Mouse (Mus musculus) MEL (cell line): Measurements from ENCODE around the gene Orai1. TPM values are rescaled to one million over a fixed set of nuclear protein-coding genes. Genes with fewer than 3 reads are reported as not detected.
A peak's percentile ranks its signal among the peaks of the same experiment; 100 is the strongest.
"Not testable (repeated sequence)": the region's sequence is repeated elsewhere in the genome, so short reads cannot be mapped to it uniquely, and the experiment has no call there.

Experiments used
- DNase-seq: peaks from one replicate; pipeline ENCODE4 v3.0.0; 2011; ENCODE audit warnings: low read depth, low spot score
- H3K27ac ChIP-seq: 2 replicates; pipeline ENCODE4 v1.5.1; 2012; ENCODE audit warnings: low read depth, mild to moderate bottlenecking, control low read depth, low read length, moderate library complexity; ENCODE audit not compliant: control insufficient read depth
- H3K27me3 ChIP-seq, 2 experiments: fragments of 150-350 bp in 1 of 2; sonication (generic) in 1 of 2; 2 replicates each; pipeline ENCODE4 v1.6.1; 2012; ENCODE audit warnings: low read length in 2 of 2, mild to moderate bottlenecking in 2 of 2, improper control_type of control experiment in 1 of 2, moderate library complexity in 1 of 2; ENCODE audit not compliant: insufficient read depth in 2 of 2, control insufficient read depth in 1 of 2
- H3K36me3 ChIP-seq, 2 experiments: 2 replicates each; pipeline ENCODE4 v1.6.1; 2012 to 2014; ENCODE audit warnings: low read length in 2 of 2, improper control_type of control experiment in 1 of 2, inconsistent platforms in 1 of 2, mild to moderate bottlenecking in 1 of 2; ENCODE audit not compliant: insufficient read depth in 2 of 2, control insufficient read depth in 1 of 2
- H3K4me1 ChIP-seq, 2 experiments: fragments of 150-350 bp in 1 of 2; sonication (generic) in 1 of 2; 2 replicates each; pipeline ENCODE4 v1.6.1; 2012; ENCODE audit warnings: low read length in 2 of 2, improper control_type of control experiment in 1 of 2, mild to moderate bottlenecking in 1 of 2; ENCODE audit not compliant: insufficient read depth in 2 of 2, control insufficient read depth in 1 of 2
- H3K4me3 ChIP-seq, 2 experiments: fragments of 150-350 bp in 1 of 2; sonication (generic) in 1 of 2; 2 replicates each; pipeline ENCODE4 v1.5.1; 2012; ENCODE audit warnings: low read depth in 2 of 2, low read length in 2 of 2, mild to moderate bottlenecking in 2 of 2, moderate library complexity in 2 of 2, control low read depth in 1 of 2, improper control_type of control experiment in 1 of 2; ENCODE audit not compliant: control insufficient read depth in 1 of 2, insufficient read depth in 1 of 2
- H3K79me2 ChIP-seq: 2 replicates; pipeline ENCODE4 v1.6.1; 2012; ENCODE audit warnings: mild to moderate bottlenecking, low read length, moderate library complexity; ENCODE audit not compliant: control insufficient read depth, poor library complexity, insufficient read depth
- H3K9ac ChIP-seq: 2 replicates; pipeline ENCODE4 v1.6.1; 2012; ENCODE audit warnings: low read depth, mild to moderate bottlenecking, control low read depth, low read length, moderate library complexity; ENCODE audit not compliant: control insufficient read depth, poor library complexity, severe bottlenecking
- H3K9me3 ChIP-seq: fragments of 150-350 bp; sonication (generic); replicated peaks from 2 replicates; pipeline ENCODE4 v1.6.1; 2012; ENCODE audit warnings: mild to moderate bottlenecking, low read length, improper control_type of control experiment, moderate library complexity; ENCODE audit not compliant: insufficient read depth
- BHLHE40 ChIP-seq: IDR thresholded peaks from 2 replicates; pipeline ENCODE4 v1.6.1; 2012; ENCODE audit warnings: low read depth, mild to moderate bottlenecking, inconsistent platforms, low read length, improper control_type of control experiment, borderline replicate concordance
- CHD1 ChIP-seq: IDR thresholded peaks from 2 replicates; pipeline ENCODE4 v1.6.1; 2012; ENCODE audit warnings: low read depth, mild to moderate bottlenecking, inconsistent platforms, low read length, improper control_type of control experiment
- CTCF ChIP-seq, 3 experiments: IDR thresholded peaks in 2 of 3; conservative IDR thresholded peaks in 1 of 3; 2 replicates each; pipeline ENCODE4 v1.5.1; 2011 to 2012; ENCODE audit warnings: low read length in 3 of 3, low read depth in 2 of 3, mild to moderate bottlenecking in 2 of 3, improper control_type of control experiment in 1 of 3, inconsistent platforms in 1 of 3, mixed read lengths in 1 of 3, moderate library complexity in 1 of 3; ENCODE audit not compliant: control insufficient read depth in 1 of 3, insufficient read depth in 1 of 3, poor library complexity in 1 of 3, severe bottlenecking in 1 of 3
- ETS1 ChIP-seq: IDR thresholded peaks from 2 replicates; pipeline ENCODE4 v1.6.1; 2012; ENCODE audit warnings: low read depth, mild to moderate bottlenecking, inconsistent platforms, low read length, improper control_type of control experiment, moderate library complexity
- HCFC1 ChIP-seq: IDR thresholded peaks from 2 replicates; pipeline ENCODE4 v1.6.1; 2012; ENCODE audit warnings: low read depth, mild to moderate bottlenecking, inconsistent platforms, low read length, improper control_type of control experiment, moderate library complexity
- MAFK ChIP-seq: IDR thresholded peaks from 2 replicates; pipeline ENCODE4 v1.6.1; 2011; ENCODE audit warnings: low read depth, mild to moderate bottlenecking, low read length, improper control_type of control experiment, borderline replicate concordance
- MEF2A ChIP-seq: IDR thresholded peaks from 2 replicates; pipeline ENCODE4 v1.6.1; 2014; ENCODE audit warnings: low read depth, mild to moderate bottlenecking, inconsistent platforms, low read length, improper control_type of control experiment; ENCODE audit not compliant: poor library complexity, insufficient replicate concordance, severe bottlenecking; ENCODE audit errors: extremely low read depth
- MXI1 ChIP-seq: IDR thresholded peaks from 2 replicates; pipeline ENCODE4 v1.6.1; 2011; ENCODE audit warnings: mild to moderate bottlenecking, low read depth, low read length, improper control_type of control experiment
- MYB ChIP-seq: IDR thresholded peaks from 2 replicates; pipeline ENCODE4 v1.6.1; 2011; ENCODE audit warnings: mild to moderate bottlenecking, low read depth, low read length, improper control_type of control experiment
- POLR2AphosphoS2 ChIP-seq: IDR thresholded peaks from 2 replicates; pipeline ENCODE4 v1.6.1; 2011; ENCODE audit warnings: low read length, improper control_type of control experiment
- POLR2AphosphoS5 ChIP-seq: IDR thresholded peaks from 2 replicates; pipeline ENCODE4 v1.6.1; 2012; ENCODE audit warnings: low read depth, borderline replicate concordance, mild to moderate bottlenecking, inconsistent platforms, low read length, moderate library complexity, mixed read lengths
- SIN3A ChIP-seq: IDR thresholded peaks from 2 replicates; pipeline ENCODE4 v1.6.1; 2012; ENCODE audit warnings: low read length, improper control_type of control experiment, inconsistent platforms
- TBP ChIP-seq: IDR thresholded peaks from 2 replicates; pipeline ENCODE4 v1.8.0; 2011; ENCODE audit warnings: low read depth, low read length, improper control_type of control experiment
- TCF12 ChIP-seq: IDR thresholded peaks from 2 replicates; pipeline ENCODE4 v1.6.1; 2014; ENCODE audit warnings: low read depth, mild to moderate bottlenecking, inconsistent platforms, low read length, improper control_type of control experiment, moderate library complexity
- USF1 ChIP-seq: IDR thresholded peaks from 2 replicates; pipeline ENCODE4 v1.6.1; 2014; ENCODE audit warnings: low read depth, mild to moderate bottlenecking, inconsistent platforms, low read length, improper control_type of control experiment, moderate library complexity
- ZC3H11A ChIP-seq: IDR thresholded peaks from 2 replicates; pipeline ENCODE4 v1.6.1; 2012; ENCODE audit warnings: low read depth, mild to moderate bottlenecking, inconsistent platforms, low read length, improper control_type of control experiment
- ZKSCAN1 ChIP-seq: IDR thresholded peaks from 2 replicates; pipeline ENCODE4 v1.6.1; 2012; ENCODE audit warnings: low read depth, mild to moderate bottlenecking, inconsistent platforms, low read length, improper control_type of control experiment, moderate library complexity
- ZMIZ1 ChIP-seq: IDR thresholded peaks from 2 replicates; pipeline ENCODE4 v1.6.1; 2012; ENCODE audit warnings: low read depth, mild to moderate bottlenecking, inconsistent platforms, low read length, improper control_type of control experiment, moderate library complexity
- ZNF384 ChIP-seq: IDR thresholded peaks from 2 replicates; pipeline ENCODE4 v1.6.1; 2012; ENCODE audit warnings: low read depth, mild to moderate bottlenecking, inconsistent platforms, low read length, improper control_type of control experiment
- polyA plus RNA-seq, 2 experiments: library from polyadenylated mRNA; stranded (reverse) in 1 of 2; unstranded in 1 of 2; fragments of >175 nt in 1 of 2; fragments of >200 nt in 1 of 2; gene quantifications; 2 replicates each; pipeline versions ENCODE4 v1.2.1 to v1.2.4; 2012; ENCODE audit warnings: low replicate concordance in 2 of 2, low read depth in 1 of 2; ENCODE audit not compliant: insufficient read length in 2 of 2, insufficient read depth in 1 of 2, missing spikeins in 1 of 2
- total RNA-seq: library from RNA; depleted of rRNA; stranded (reverse); fragments of 300-350 nt; gene quantifications from 2 replicates; pipeline ENCODE4 v1.2.3, GENCODE M21; 2012

The Orai1 gene
- total and polyA plus RNA-seq, 3 experiments: 4.7 to 13.3 TPM; not detected in 1

DNA sequence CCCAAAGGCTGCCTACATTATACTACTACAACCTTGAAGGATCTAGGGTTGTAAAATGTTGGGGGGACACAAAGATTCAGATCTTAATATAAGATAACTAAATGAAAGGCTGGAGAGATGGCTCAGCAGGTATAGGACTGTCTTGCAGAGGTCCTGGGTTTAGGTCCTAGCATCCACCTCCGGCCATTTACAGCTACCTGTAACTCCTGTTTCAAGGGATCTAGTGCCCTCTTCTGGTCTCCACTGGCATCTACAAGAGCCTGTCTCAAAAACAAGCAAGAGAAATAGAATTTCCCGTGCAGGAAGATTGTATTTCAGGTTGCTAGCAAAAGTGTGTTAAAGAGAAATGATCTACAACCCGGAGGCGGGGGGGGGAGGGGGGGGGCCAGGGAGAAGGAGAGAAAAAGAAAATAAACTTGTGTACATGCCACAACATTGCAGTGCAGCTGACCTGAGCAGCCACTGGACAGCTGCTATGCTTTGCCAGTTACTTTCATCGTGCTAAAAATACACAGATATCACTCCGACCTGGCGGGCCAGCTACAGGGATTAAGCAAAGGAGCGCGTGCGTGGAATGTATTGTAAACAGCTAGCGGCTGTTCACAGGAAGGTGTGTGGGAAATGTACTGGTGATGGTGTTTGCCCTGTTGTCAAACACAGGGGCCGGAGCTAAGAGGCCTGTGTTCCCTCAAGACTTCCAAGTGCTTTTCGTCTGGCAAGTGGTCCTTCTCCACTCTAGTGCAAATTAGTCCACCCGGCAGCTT is 45.1 kb downstream of the Orai1 start (continued):
- TF ChIP-seq TBP (0 out of 2 replicates have a peak, but pooled peaks have one; percentile 22), CHD1 (no peak), ZC3H11A (peak; percentile 67), MYB (no peak)

DNA sequence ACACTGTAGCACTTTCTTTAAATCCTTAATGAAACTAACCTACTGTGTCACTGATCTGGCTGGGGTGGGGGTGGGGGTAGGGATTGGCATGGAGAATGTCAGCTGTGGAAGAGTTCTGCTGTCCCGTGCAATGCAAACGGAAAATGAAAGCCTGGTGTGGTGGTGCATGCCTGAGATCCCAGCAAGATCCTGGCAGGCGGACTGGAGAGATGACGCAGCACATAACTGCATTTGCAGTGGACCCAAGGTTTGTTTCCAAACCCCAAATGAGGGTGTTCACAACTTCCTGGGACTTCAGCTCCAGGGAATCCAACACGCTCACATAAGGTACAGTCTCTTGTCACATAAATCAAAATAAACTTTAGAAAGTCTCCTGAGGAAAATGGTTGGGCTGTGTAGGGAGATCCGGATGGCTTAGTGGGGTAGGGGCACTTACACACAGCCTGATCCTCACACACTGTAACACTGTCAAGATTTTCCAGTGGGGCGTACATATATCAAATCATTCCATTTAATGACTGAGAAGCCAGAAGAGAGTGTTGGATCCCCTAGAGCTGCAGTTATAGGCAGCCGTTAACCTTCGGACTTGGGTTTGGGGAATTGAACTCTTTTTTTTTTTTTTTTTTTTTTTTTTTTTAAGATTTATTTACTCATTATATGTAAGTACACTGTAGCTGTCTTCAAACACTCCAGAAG is 46.0 kb downstream of the Orai1 start:
- Histone ChIP-seq H3K4me1 (peaks cover 0 to 12% of the 10 kb centered on the region in 2 experiments; a peak in 3 of 4 replicates), H3K4me3 (no peak overlapping the region), H3K27me3 (no peaks in the 10 kb centered on the region), H3K79me2 (no peaks in the 10 kb centered on the region; the same call in 1 of the 2 replicates), H3K9me3 (no peaks in the 10 kb centered on the region)
- peak; percentile 70 for DNase-seq
- 0 out of 2 replicates have a peak, but pooled peaks have one; percentile 28 for TF ChIP-seq MAFK
- TF ChIP-seq ZNF384: peak; percentile 84
- TF ChIP-seq SIN3A: no peak
- TF ChIP-seq, all 39 proteins: peak for 2
- no peak overlapping the region for H3K27ac ChIP-seq
- H3K9ac ChIP-seq: no peak overlapping the region
- peaks cover 0 to 16% of the 10 kb centered on the region in 2 experiments; a peak in 2 of 4 replicates for H3K36me3 ChIP-seq

DNA sequence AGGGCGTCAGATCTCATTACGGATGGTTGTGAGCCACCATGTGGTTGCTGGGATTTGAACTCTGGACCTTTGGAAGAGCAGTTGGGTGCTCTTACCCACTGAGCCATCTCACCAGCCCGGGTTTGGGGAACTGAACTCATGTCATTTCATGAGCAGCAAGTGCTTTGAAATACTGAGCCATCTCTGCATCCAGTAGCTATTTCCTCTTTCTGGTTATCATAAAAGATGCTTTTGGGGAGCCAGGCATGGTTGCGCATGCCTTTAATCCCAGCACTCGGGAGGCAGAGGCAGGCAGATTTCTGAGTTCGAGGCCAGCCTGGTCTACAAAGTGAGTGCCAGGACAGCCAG is 46.5 kb downstream of the Orai1 start:
- not testable (repeated sequence) for H3K4me3 ChIP-seq, H3K27me3 ChIP-seq, H3K9me3 ChIP-seq, H3K79me2 ChIP-seq, H3K9ac ChIP-seq, H3K27ac ChIP-seq
- Histone ChIP-seq H3K4me1 (peaks cover 0 to 12% of the 10 kb centered on the region in 2 experiments; a peak in 3 of 4 replicates), H3K36me3 (peaks cover 0 to 16% of the 10 kb centered on the region in 2 experiments; a peak in 2 of 4 replicates)
- TF ChIP-seq ZNF384 (0 out of 2 replicates have a peak, but pooled peaks have one; percentile 38), CTCF (IDR thresholded peaks at IDR 0.05 in 2 of 3, conservative IDR thresholded peaks at IDR 0.05 in 1 of 3; ENCODE audit: control insufficient read depth in 1 of 3, insufficient read depth in 1 of 3, low read depth in 2 of 3, low read length in 3 of 3, poor library complexity in 1 of 3, severe bottlenecking in 1 of 3) (0 out of 6 replicates have a peak, but pooled peaks of 1 of the 3 experiments have one; percentile 8), TBP (peak; percentile 97)
- peak; percentile 87 for DNase-seq

DNA sequence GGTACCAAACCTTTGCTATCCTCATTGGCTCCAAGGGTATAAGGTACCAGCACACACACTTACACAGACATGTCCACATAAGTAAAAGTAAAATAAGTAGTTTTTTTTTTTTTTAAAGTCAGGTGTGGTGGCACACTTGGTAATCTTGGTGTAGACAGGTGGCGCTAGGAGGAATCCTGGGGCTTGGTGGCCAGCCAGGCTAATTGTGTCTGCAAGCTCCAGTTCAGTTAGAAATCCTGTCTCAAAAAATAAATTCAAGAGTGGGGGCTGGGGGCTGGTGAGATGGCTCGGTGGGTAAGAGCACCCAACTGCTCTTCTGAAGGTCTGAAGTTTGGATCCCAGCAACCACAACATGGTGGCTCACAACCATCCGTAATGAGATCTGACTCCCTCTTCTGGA is 48.3 kb downstream of the Orai1 start:
- Histone ChIP-seq H3K4me3 (no peak overlapping the region), H3K27ac (no peak overlapping the region), H3K27me3 (no peaks in the 10 kb centered on the region), H3K79me2 (no peaks in the 10 kb centered on the region; the same call in 1 of the 2 replicates), H3K36me3 (peaks cover 0 to 14% of the 10 kb centered on the region in 2 experiments; a peak in 2 of 4 replicates), H3K9me3 (no peaks in the 10 kb centered on the region), H3K4me1 (peaks cover 0 to 17% of the 10 kb centered on the region in 2 experiments; a peak in 3 of 4 replicates), H3K9ac (no peak overlapping the region)
- TF ChIP-seq ZKSCAN1: no peak
- no peak for TF ChIP-seq USF1
- TF ChIP-seq TCF12: no peak
- no peak for TF ChIP-seq ZMIZ1
- no peak for TF ChIP-seq BHLHE40
- TF ChIP-seq TBP: no peak
- TF ChIP-seq MXI1: no peak
- no peak for TF ChIP-seq POLR2AphosphoS2
- TF ChIP-seq CHD1: no peak
- no peak for TF ChIP-seq MEF2A
- TF ChIP-seq ETS1: no peak
- TF ChIP-seq POLR2AphosphoS5: no peak
- no peak for TF ChIP-seq HCFC1
- no peak for DNase-seq
